Mouse (Mus musculus) NIH3T3 (cell line): ENCODE data around the gene Zfp672.
"Not testable (repeated sequence)": the region's sequence is repeated elsewhere in the genome, so short reads cannot be mapped to it uniquely, and the experiment has no call there.

Experiments used
- DNase-seq: peaks from one replicate; pipeline ENCODE4 v3.0.0-alpha.2; 2012; ENCODE audit warnings: low read depth

Zfp672 gene

GRCm38 (mm10) chr11:58330276-58331148, at the start of gene Zfp672, which contains the start of gene Sh3bp5l:
Gene Zfp672, minus strand, starts transcription at chr11:58330339.
Gene Sh3bp5l, plus strand, starts transcription at chr11:58330724.
- DNase-seq = peak; percentile 94

GRCm38 (mm10) chr11:58379516-58379915, 49.4 kb upstream of the Zfp672 start:
- DNase-seq = no peak

GRCm38 (mm10) chr11:58378763-58379278, 48.7 kb upstream of the Zfp672 start, which contains the start of gene Lypd8:
Gene Lypd8, plus strand, starts transcription at chr11:58379043.
- no peak for DNase-seq

- DNase-seq = no peak
Observed at GRCm38 (mm10) chr11:58377686-58378085, 47.5 kb upstream of the Zfp672 start.

GRCm38 (mm10) chr11:58377273-58377672, 47.1 kb upstream of the Zfp672 start:
- DNase-seq = no peak

GRCm38 (mm10) chr11:58366191-58366590, 36.1 kb upstream of the Zfp672 start:
- DNase-seq = not testable (repeated sequence)

GRCm38 (mm10) chr11:58364454-58364853, 34.3 kb upstream of the Zfp672 start:
- DNase-seq = no peak

GRCm38 (mm10) chr11:58362562-58362961, 32.4 kb upstream of the Zfp672 start:
- not testable (repeated sequence) for DNase-seq

GRCm38 (mm10) chr11:58357844-58358534, 27.9 kb upstream of the Zfp672 start:
- no peak for DNase-seq

- no peak for DNase-seq
Observed at GRCm38 (mm10) chr11:58357042-58357441, 26.9 kb upstream of the Zfp672 start.

GRCm38 (mm10) chr11:58354927-58355326, 24.8 kb upstream of the Zfp672 start:
- no peak for DNase-seq

GRCm38 (mm10) chr11:58354476-58354875, 24.3 kb upstream of the Zfp672 start:
- DNase-seq = no peak

GRCm38 (mm10) chr11:58353709-58354108, 23.6 kb upstream of the Zfp672 start:
- no peak for DNase-seq

GRCm38 (mm10) chr11:58352681-58353548, 22.8 kb upstream of the Zfp672 start:
- peak; percentile 41 for DNase-seq

- DNase-seq = no peak
Observed at GRCm38 (mm10) chr11:58351179-58351578, 21.0 kb upstream of the Zfp672 start.

GRCm38 (mm10) chr11:58350628-58351027, 20.5 kb upstream of the Zfp672 start:
- DNase-seq = no peak

- DNase-seq = no peak
Observed at GRCm38 (mm10) chr11:58346745-58347144, 16.6 kb upstream of the Zfp672 start.

GRCm38 (mm10) chr11:58334746-58335145, 4.6 kb upstream of the Zfp672 start:
- DNase-seq = peak; percentile 92

- DNase-seq = no peak
Observed at GRCm38 (mm10) chr11:58331546-58331945, 1.4 kb upstream of the Zfp672 start.

- DNase-seq = no peak
Observed at GRCm38 (mm10) chr11:58331149-58331495, 983 bp upstream of the Zfp672 start.

- no peak for DNase-seq
Observed at GRCm38 (mm10) chr11:58329906-58330275, 248 bp downstream of the Zfp672 start.

- DNase-seq = peak; percentile 50
Observed at GRCm38 (mm10) chr11:58326781-58327180, 3.4 kb downstream of the Zfp672 start.
